Mouse (Mus musculus) gastrocnemius, adult 2 months (tissue): Measurements from ENCODE around the gene Lsm14a. TPM values are rescaled to one million over a fixed set of nuclear protein-coding genes. Genes with fewer than 3 reads are reported as not detected.

ENCODE experiments used
- DNase-seq: peaks from one replicate; pipeline ENCODE4 v3.0.0; 2022
- H3K27ac ChIP-seq: fragments of 200-600 bp; 2 replicates; pipeline ENCODE4 v1.8.1; 2022; ENCODE audit warnings: mild to moderate bottlenecking
- H3K4me3 ChIP-seq: fragments of 200-600 bp; 2 replicates; pipeline ENCODE4 v1.8.1; 2022; ENCODE audit warnings: mild to moderate bottlenecking, moderate library complexity
- CTCF ChIP-seq: fragments of 200-600 bp; IDR thresholded peaks from 2 replicates; pipeline ENCODE4 v1.8.1; 2022; ENCODE audit warnings: antibody characterized with exemption, mild to moderate bottlenecking, moderate library complexity
- intact Hi-C: fragments of 180-260 bp; cut with DNase I; formaldehyde crosslinking; loops from one replicate; pipeline ENCODE4 v1.15.1; 2025
- total RNA-seq, 2 experiments: library from RNA; stranded (reverse); gene quantifications; 2 replicates each; pipeline ENCODE4 v1.2.3; 2021

Gene Lsm14a
- total RNA-seq, 2 experiments from 2014 or later: 92.8 to 96.2 TPM

DNA sequence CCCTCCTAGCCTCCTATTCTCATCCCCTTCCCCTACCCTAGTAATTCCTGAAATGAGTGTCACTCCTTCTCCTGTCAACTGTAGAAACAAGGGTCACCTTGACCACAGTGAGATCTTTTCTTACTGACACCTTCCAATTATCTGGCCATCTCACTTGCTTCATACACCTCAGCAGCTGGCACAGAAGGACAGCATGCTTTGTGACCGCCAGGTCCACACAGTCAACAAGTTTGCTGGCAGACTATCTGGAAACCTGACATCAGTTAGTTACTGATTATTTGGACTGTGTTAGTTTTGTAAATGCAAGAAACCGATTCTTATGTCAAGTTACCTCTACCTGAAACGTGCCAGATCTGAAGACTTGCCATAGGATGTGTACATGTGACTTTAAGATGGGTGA is 97.0 kb downstream of the Lsm14a start:
- H3K4me3 ChIP-seq: no peak overlapping the region
- peak overlapping the region; percentile 39 for H3K27ac ChIP-seq
- TF ChIP-seq CTCF: no peak
- intact Hi-C loops: no loop called here
- DNase-seq: no peak

Other genes starting within 250 kb of the Lsm14a start
- gene Uba2, start 223.7 kb downstream of the Lsm14a start, total RNA-seq: 10 to 100 TPM; 33.4 to 38.7 TPM
- gene Pdcd2l, start 196.7 kb downstream of the Lsm14a start, total RNA-seq: 10 to 100 TPM; 13.8 to 19.2 TPM
- 1,000 to 10,000 TPM in 1 of 2 experiments, 100 to 1,000 TPM in 1; 882 to 1,223 TPM for gene Gpi1, start 163.0 kb downstream of the Lsm14a start, total RNA-seq
- gene Gm6096, start 142.3 kb downstream of the Lsm14a start, total RNA-seq: not detected
- 10 to 100 TPM; 36.6 to 51.9 TPM for gene 4931406P16Rik, start 79.8 kb downstream of the Lsm14a start, total RNA-seq